Mouse (Mus musculus): ENCODE data around the gene Fah.

DNA sequence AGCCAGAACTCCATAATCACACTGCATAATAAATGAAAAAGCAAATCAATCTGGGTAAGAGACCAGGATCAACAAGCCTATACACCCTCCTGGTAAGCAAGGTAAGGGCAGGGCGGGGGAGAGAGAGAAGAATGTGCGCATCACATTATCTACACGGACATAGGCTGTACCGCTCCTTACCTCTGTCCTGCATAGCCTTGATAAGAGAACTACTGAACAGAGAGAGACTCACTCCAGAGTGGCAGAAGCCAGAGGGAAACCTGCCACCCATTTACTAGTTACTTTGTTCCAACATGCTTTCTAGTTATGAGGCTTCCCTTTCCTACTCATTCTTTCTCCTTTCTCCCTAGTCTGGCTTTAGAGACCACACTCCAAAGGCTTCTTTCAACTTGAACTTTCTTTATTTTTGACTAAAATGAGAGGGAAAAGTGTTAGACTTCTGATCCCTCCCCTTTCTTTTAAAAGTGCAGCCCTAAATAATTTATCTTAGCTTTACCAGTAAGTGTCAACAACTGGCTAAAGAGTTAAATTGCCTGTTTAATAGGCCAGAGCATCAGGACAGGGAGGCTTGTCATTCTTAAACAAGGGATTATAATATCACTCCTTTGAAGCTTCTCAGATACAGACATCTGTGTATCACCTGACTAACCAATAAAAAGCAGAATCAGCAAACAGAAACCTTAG, 44.9 kb upstream of the Fah start:
- no peak for TF ChIP-seq POLR2A (IDR thresholded peaks at IDR 0.05; ENCODE audit: control insufficient read depth, low read depth, low read length)
- TF ChIP-seq CTCF (IDR thresholded peaks at IDR 0.05; ENCODE audit: control insufficient read depth, insufficient read depth, insufficient replicate concordance, low read depth, low read length): no peak

Measured in testis, adult 2 months (tissue).